Mouse (Mus musculus): Measurements from ENCODE around the gene Trnp1. TPM values are rescaled to one million over a fixed set of nuclear protein-coding genes. Genes with fewer than 3 reads are reported as not detected.

The Trnp1 gene
- total RNA-seq (2023) = 0.91 TPM

DNA sequence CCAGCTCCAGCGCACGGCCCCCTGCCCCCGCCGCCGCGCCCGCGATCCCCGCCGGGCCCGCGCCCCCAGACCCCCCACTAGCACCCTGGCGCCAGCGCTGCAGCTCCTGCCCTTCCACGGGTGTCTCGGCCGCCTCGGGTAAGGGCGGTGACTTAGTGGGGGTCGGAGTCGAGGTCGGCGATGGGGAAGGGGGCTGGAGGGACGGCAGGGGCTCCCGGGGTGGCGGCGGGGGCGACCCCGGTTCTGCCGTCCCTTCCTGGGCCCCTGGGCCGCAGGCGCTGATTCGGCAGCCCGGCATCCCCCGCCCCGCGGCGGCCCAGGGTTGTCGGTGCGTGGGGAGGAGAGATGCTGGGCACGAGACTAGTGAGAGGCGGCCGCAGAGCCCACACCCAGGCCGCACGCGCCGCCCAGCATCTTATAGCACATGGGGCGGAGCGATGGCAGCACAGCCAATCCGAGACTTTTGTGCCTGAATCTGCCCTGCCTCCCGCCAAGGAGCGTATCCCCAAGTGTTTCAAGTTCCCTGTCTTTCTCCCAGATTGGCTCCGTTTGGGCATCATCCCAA, at the start of gene Trnp1:
Gene Trnp1, minus strand, starts transcription at position 391 of the 565 bp plus-strand sequence.

DNA sequence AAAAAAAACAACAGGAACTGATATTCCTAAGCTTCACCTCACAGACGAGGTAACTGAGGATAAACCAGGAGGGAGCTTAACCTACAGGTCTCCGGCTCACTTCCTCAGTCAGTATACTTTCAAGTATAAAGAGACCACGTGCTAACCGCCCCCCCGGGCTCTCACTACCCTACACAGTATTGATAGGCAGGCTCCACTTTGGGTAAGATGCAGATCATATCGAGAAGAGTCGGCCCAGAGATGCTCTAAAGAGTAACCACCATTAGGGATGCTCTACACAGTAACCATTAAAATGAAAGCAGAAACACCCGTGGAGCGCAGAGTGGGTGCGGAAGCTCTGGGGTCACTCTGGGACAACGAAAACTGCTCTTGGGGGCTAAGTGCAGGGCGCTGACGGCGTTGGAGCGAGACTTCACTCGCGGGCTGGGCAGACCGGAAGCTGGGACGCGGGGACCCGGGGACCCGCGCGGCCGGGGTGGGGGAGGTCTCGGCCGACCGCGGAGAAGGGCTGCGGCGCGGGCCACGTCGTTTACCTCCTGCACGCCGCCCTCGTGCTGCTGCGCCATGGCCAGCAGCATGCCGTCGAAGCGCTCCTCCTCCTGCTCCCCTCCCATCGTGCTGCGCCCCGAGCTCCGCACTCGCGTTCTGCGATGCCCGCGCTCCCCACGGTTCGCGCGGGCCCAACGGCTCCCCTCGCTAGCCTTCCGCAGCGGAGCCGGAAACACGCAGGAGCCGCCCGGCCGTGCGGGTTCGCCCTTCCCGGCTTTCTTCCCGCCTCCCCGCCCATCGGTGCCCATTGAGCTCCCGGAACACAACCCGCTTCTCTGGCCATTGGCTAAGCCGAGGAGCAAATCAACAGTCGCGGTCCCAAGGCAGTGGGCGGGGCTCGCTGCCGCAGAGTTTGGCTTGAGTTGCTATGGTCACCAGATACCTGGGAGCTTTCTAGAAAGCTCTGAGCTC, 47.2 kb upstream of the Trnp1 start, which contains the start of gene Nudc:
Gene Nudc, minus strand, starts transcription at position 725 of the 960 bp plus-strand sequence.

DNA sequence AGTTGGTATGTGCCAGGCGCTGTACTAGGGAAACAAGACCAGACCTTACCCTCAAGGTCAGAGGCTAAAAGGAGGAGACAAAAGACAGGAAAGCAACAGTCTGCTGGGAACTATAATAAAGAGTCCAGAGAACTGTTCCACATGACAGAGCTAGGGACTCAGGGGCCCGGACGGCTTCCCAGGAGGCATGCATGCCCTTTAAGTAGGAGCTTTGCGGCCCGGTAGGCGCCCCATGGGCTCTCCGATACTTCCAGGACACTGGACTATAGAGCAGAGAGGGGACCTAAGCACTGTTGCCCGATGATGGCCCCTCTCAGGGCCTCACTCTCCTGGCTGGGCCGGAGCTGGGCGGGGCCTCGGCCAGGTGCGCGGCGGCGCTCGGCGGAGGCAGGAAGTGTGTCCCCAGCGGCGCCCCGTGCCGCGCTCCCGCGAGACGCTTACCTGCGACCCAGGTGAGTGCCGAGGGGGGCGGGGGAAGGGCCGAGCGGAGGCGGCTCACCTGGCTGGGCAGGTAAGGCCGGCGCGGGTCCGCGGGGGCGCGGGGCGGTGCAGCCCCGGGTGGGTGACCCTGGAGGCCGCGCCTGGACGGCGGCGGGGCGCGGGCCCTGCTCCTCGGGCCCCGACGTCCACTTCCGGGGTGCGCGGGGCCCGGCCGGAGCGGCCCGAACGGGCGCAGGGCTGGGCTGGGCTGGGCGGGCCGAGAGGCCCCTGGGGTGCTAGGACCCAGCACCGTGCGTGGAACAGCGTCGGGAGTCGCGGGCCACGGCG, 20.4 kb upstream of the Trnp1 start, which contains the start of gene Kdf1:
Gene Kdf1, plus strand, starts transcription at position 363 of the 768 bp plus-strand sequence.

DNA sequence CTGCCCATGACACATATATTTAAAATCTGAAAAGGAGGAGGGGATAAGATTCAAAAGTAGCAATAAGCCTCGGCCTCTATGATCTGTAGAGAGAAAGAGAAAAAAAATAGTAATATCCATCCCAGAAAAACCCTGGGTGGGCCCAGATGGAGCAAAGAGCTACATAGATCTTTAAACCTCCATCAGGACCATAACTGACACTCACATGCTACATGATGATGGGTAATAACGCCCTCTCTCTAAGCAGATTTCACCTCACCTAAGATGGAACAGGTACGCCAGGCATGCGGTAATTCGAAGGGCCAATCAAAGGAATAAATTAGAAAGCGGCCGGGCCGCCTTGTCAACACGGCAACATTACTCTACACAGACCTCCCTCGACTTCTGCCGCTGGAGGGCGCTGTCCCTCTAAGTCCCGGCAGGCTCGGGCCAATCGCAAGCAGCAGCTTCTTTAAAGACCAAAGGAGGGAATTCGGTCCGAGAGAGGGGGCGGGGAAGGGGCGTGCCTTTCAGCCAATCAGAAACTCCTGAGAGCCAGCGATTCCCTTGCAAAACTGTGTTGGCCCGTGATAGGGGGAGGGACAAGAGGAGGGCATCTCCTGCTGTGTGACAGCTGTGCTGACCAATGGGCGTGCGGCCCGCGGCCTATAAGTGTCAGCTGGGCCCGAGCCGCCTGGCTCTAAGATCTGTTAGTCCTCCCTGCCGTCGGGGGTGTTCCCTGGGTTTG, 18.7 kb downstream of the Trnp1 start, which contains the start of gene Tent5b:
Gene Tent5b, plus strand, starts transcription at position 675 of the 727 bp plus-strand sequence.

Other genes starting within 250 kb of the Trnp1 start
- gene Sytl1, start 235.4 kb downstream of the Trnp1 start, total RNA-seq (2023) = 16.4 TPM
- gene Tmem222, start 220.8 kb downstream of the Trnp1 start, total RNA-seq (2023) = 81.4 TPM
- gene Wdtc1, start 145.1 kb downstream of the Trnp1 start, total RNA-seq (2023) = 32.1 TPM
- 49.9 TPM for gene Slc9a1, start 128.8 kb downstream of the Trnp1 start, total RNA-seq (2023)
- not detected for gene Tent5b, start 18.4 kb downstream of the Trnp1 start, total RNA-seq (2023)
- 0.53 TPM for gene Kdf1, start 20.4 kb upstream of the Trnp1 start, total RNA-seq (2023)
- 77.9 TPM for gene Nudc, start 47.4 kb upstream of the Trnp1 start, total RNA-seq (2023)
- gene Nr0b2, start 54.8 kb upstream of the Trnp1 start, total RNA-seq (2023) = not detected
- 30.0 TPM for gene Gpatch3, start 76.2 kb upstream of the Trnp1 start, total RNA-seq (2023)
- gene Gpn2, start 85.8 kb upstream of the Trnp1 start, total RNA-seq (2023) = 21.9 TPM
- gene Sfn, start 103.6 kb upstream of the Trnp1 start, total RNA-seq (2023) = 60.9 TPM
- 240 TPM for gene Zdhhc18, start 151.6 kb upstream of the Trnp1 start, total RNA-seq (2023)
- gene Pigv, start 174.1 kb upstream of the Trnp1 start, total RNA-seq (2023) = 13.4 TPM